Mouse (Mus musculus): ENCODE measurements at regions not wholly inside any gene's neighbourhood (a gene's known extent, or its start where the extent isn't known, plus 50 kb on each side); places are given as distances from the start of the nearest gene placed in this dataset.

DNA sequence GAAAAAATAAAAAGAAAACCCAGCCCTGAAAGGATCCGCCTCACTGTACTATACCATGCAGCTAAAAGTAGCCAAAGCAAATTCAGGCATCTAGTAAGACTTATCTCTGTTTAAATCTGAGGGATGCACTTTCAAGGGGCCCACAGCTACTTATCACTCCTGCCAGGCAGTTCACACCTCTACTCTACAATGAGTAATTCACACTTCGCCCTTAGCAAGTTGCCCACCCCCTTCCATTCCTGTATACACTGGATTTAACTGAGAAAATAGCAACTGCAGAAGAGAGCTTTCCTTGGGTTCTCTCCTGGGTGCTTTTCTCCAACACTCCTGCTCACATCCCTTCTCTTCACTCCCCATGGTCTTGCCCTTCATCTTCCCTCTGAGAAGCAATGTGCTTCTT lies 142.4 kb upstream of the Mgat5 start:
- Histone ChIP-seq H3K9me3 (no peaks in the 10 kb centered on the region), H3K4me3 (no peak overlapping the region), H3K27ac (no peak overlapping the region), H3K4me2 (replicated peaks) (no peak overlapping the region), H3K27me3 (no peaks in the 10 kb centered on the region), H3K36me3 (no peaks in the 10 kb centered on the region), H3K4me1 (no peaks in the 10 kb centered on the region), H3K9ac (no peak overlapping the region)
- 86% methylated on average over 2 of the region's 2 CpGs for WGBS
- ATAC-seq (ENCODE audit: insufficient number of reproducible peaks, insufficient read depth, low FRiP score, low TSS enrichment) = no peak

DNA sequence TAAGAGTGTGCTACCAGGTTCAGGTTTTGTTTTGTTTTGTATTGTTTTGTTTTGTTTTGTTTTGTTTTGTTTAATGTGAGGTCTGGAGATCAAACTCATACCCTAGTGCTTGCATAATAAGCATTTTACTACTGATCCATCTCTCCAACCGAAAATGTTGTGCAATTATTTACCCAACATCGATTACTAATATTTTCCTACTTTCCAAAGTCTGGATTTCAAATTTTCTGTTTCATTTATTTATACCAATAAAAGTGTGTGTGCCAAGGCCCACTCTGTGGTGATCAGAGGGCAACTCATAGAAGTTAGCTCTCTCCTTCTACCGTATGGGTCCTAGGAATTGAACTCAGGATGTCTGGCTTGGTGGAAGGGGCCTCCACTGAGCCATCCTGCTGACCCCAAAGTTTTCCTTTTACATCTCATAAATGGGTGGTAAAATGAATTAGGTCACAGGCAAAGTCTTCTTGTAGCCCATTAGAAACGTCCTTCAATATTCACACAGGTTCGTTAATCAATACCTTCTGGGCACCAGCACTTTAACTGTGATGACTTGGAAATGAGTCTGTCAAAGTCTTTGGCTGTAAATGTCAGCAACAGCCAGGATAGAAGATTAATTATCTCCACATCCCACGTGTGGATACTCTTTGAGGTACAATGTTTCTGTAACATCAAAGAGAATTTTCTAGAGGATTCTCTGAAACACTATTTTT lies 158.9 kb upstream of the Mgat5 start:
- no peak for ATAC-seq (ENCODE audit: insufficient number of reproducible peaks, insufficient read depth, low FRiP score, low TSS enrichment)
- Histone ChIP-seq H3K9ac (no peak overlapping the region), H3K4me3 (no peak overlapping the region), H3K27me3 (no peaks in the 10 kb centered on the region), H3K4me1 (no peaks in the 10 kb centered on the region), H3K4me2 (replicated peaks) (no peak overlapping the region), H3K36me3 (no peaks in the 10 kb centered on the region), H3K27ac (no peak overlapping the region), H3K9me3 (no peaks in the 10 kb centered on the region)
- WGBS = 75% methylated on average over 6 of the region's 6 CpGs

DNA sequence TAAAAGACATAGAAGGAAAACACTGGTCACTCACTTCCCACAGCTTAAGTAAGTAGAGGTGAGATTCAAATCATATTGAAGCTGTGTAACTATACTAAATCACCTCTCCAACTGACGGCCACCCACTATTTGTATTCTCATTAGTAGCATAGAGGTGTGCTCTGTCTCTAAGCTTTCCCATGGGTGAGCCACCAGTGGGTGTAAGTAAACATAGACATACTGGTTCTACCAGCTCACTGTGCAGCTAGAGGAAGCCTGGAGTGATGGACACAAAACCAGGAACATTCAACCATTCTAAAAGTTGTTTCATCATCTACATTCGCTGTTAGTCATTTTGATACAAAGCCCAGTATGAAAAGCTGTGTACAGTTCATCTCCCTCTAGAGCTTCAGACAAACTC lies 170.1 kb upstream of the Mgat5 start:
- H3K4me1 ChIP-seq = no peaks in the 10 kb centered on the region
- no peak for ATAC-seq (ENCODE audit: insufficient number of reproducible peaks, insufficient read depth, low FRiP score, low TSS enrichment)

DNA sequence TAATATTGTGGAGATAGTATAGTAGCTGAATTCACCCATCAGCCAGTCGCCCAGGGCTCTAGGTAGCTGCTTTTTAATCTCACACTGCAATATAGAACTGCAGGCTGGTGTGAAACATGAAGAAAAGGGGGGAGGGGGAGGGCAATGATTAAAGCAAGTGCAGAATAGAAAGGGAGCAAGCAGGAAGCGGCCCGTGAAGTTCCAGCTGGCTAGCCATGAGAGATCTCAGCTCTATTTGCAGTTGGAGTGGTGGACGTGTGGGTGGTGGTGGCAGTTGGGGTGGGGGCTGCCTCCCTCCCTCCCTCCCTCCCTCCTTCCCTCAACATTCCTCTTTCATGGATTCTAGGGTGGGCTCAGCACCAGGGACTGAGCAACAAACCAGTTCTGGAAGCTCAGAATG lies 173.3 kb upstream of the Mgat5 start:
- 18% methylated on average over 4 of the region's 4 CpGs for WGBS

More for the DNA sequence above, 170.1 kb upstream of the Mgat5 start:
- H3K9me3 ChIP-seq = no peaks in the 10 kb centered on the region
- no peaks in the 10 kb centered on the region for H3K27me3 ChIP-seq
- no peak overlapping the region for H3K4me2 ChIP-seq (replicated peaks)
- no peaks in the 10 kb centered on the region for H3K36me3 ChIP-seq
- WGBS = 92% methylated on average over 2 of the region's 2 CpGs
- no peak overlapping the region for H3K4me3 ChIP-seq
- H3K9ac ChIP-seq = no peak overlapping the region
- H3K27ac ChIP-seq = no peak overlapping the region

DNA sequence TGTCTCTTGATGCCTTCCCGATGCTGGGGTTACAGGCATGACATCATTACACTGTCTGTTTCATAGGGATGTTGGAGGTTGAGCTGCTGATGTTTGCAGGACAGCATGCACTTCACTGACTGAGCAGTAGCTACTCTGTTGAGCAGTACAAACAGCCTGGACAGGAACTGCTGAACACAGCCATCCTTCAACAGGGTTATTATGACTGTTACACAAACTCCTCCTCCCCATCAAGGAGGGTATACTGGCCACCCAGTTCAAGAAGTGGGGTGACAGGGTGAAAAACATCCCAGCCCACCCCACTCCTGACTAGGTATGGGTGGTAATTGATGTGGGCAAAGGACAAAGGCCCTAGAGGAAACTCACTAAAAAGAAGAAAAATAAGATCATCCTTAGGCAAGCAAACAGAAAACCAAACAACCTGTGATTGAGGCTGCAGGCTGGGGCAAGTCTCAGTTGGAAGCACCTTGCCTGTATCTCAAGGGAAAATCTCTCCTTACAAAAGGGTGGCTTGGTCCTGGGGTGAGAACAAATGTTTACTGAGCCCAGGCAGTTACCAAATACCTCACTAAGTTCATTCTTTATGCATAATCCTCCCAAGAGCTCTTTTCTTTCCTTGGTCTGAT lies 175.8 kb upstream of the Mgat5 start:
- no peak for ATAC-seq (ENCODE audit: insufficient number of reproducible peaks, insufficient read depth, low FRiP score, low TSS enrichment)
- WGBS = 79% methylated on average over 1 of the region's 1 CpGs
- no peaks in the 10 kb centered on the region for H3K27me3 ChIP-seq
- H3K9ac ChIP-seq = no peak overlapping the region
- H3K4me1 ChIP-seq = no peaks in the 10 kb centered on the region
- H3K27ac ChIP-seq = no peak overlapping the region
- no peaks in the 10 kb centered on the region for H3K36me3 ChIP-seq
- no peak overlapping the region for H3K4me2 ChIP-seq (replicated peaks)
- H3K9me3 ChIP-seq = no peaks in the 10 kb centered on the region
- no peak overlapping the region for H3K4me3 ChIP-seq

More for the DNA sequence above, 173.3 kb upstream of the Mgat5 start:
- H3K27me3 ChIP-seq = no peaks in the 10 kb centered on the region
- no peak for ATAC-seq (ENCODE audit: insufficient number of reproducible peaks, insufficient read depth, low FRiP score, low TSS enrichment)
- H3K9ac ChIP-seq = no peak overlapping the region
- H3K27ac ChIP-seq = no peak overlapping the region
- no peak overlapping the region for H3K4me2 ChIP-seq (replicated peaks)
- no peaks in the 10 kb centered on the region for H3K9me3 ChIP-seq
- H3K36me3 ChIP-seq = no peaks in the 10 kb centered on the region
- no peak overlapping the region for H3K4me3 ChIP-seq
- H3K4me1 ChIP-seq = no peaks in the 10 kb centered on the region

DNA sequence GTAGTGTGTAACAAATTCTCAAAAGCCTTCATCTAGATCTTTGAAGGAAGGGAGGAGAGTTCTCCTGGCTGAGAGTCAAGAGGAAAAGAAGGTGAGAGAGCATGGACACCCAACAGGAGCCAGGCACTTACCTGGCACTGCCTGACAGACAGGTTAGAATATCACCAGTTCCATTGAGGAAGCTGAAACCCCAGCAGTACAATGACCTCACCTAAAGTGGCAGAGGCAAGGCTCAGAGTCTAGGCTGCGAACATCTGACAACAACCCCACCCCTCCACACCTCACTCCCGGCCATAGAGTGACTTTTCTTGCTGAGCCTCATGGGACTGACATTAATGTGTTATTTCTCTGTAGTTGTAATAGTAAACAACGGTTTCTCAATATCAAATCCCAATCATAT lies 181.7 kb upstream of the Mgat5 start:
- no peaks in the 10 kb centered on the region for H3K27me3 ChIP-seq
- no peak overlapping the region for H3K9ac ChIP-seq
- no peaks in the 10 kb centered on the region for H3K9me3 ChIP-seq
- no peak for ATAC-seq (ENCODE audit: insufficient number of reproducible peaks, insufficient read depth, low FRiP score, low TSS enrichment)
- H3K4me3 ChIP-seq = no peak overlapping the region
- no peaks in the 10 kb centered on the region for H3K36me3 ChIP-seq
- no peak overlapping the region for H3K27ac ChIP-seq
- no peaks in the 10 kb centered on the region for H3K4me1 ChIP-seq
- no peak overlapping the region for H3K4me2 ChIP-seq (replicated peaks)
- WGBS = 77% methylated on average over 3 of the region's 3 CpGs

DNA sequence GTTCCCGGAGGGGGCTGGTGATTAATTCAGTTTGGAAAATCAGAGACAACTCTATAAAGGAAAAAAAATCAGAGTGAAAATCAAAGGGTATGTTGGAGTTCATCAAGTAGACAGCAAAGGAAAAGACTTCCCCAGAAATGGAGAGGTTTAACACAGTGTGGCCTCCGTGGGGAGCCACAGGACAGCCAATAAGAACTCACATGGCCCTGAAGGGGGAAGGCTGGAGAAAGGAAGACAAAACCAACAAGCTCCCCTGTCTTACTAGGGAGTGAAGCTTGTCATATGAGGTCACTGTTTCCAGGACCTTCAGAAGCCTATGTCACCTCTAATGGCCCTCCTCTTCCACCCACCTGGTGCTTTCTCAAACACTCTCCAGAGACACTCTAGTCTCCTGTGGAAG lies 187.1 kb upstream of the Nckap5 start:
- peaks cover 7% of the 10 kb centered on the region; the same call in 1 of the 2 replicates for H3K4me1 ChIP-seq
- no peaks in the 10 kb centered on the region for H3K9me3 ChIP-seq
- no peak overlapping the region for H3K4me2 ChIP-seq (replicated peaks)
- ATAC-seq (ENCODE audit: insufficient number of reproducible peaks, insufficient read depth, low FRiP score, low TSS enrichment) = no peak
- no peak overlapping the region for H3K27ac ChIP-seq
- no peak overlapping the region for H3K9ac ChIP-seq
- no peaks in the 10 kb centered on the region for H3K36me3 ChIP-seq
- 70% methylated on average over 2 of the region's 2 CpGs for WGBS
- no peak overlapping the region for H3K4me3 ChIP-seq
- no peaks in the 10 kb centered on the region for H3K27me3 ChIP-seq

DNA sequence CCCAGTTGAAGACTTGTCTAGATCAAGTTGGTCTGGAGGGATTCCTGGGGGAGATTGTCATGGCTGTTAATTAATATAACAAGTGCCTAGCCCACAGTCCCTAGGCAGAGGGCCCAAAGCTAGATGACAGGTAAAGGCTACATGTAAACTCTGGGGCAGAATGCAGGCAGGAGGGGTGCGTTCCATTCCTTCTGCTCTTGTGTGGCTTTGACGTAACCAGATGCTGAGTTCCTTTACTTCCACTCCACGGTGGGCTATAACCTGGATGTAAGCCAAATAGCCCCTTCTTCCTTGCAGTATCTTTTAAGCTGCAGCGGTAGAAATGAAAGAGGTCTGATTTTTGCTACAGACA lies 185.3 kb upstream of the Nckap5 start:
- no peaks in the 10 kb centered on the region for H3K27me3 ChIP-seq
- H3K9me3 ChIP-seq = no peaks in the 10 kb centered on the region
- no peaks in the 10 kb centered on the region for H3K36me3 ChIP-seq
- WGBS = 56% methylated on average over 4 of the region's 4 CpGs
- ATAC-seq (ENCODE audit: insufficient number of reproducible peaks, insufficient read depth, low FRiP score, low TSS enrichment) = no peak
- no peak overlapping the region for H3K4me3 ChIP-seq
- H3K9ac ChIP-seq = no peak overlapping the region
- peaks cover 7% of the 10 kb centered on the region; the same call in 1 of the 2 replicates for H3K4me1 ChIP-seq
- no peak overlapping the region for H3K4me2 ChIP-seq (replicated peaks)
- H3K27ac ChIP-seq = no peak overlapping the region

DNA sequence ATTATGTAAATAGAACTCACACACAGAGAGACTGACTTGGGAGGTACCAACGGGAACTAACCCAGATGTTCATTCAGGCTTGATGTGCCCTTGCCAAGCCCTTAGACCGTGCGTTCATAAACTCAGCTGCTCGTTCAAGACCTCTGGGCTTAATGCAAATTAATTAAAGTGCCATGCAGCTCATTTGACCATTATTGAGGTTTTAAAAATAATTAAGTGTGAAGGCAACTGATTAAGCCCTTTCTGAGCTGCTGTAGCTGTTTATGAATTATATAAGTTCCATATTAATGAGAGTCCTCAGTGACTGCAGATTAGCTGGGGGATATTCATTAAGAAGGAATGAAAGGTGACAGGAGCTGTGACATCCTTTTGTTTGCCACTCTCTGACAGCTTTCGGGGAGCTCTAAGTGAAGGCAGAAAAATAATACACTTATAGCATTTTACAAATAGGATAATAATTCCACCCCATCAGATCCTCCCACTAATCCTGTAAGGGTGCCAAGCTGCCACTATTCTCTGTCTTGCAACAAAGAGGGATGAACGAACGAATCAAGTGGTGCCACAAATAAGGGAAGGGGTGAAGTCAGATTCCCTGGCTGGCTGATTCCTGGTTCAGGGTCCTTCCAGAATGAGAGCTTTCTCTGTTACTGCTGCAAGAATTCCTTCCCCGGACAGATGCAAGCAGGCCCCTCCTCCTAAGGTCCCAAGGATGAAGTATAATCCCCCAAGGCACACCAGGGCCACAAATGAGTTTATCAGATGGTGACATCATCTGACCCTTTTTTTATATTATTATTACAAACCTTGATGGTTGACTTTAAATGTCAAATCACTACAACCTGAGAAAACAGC lies 184.7 kb upstream of the Nckap5 start:
- Histone ChIP-seq H3K27ac (no peak overlapping the region), H3K4me2 (replicated peaks) (no peak overlapping the region), H3K36me3 (no peaks in the 10 kb centered on the region), H3K4me1 (peaks cover 7% of the 10 kb centered on the region; the same call in 1 of the 2 replicates), H3K4me3 (no peak overlapping the region), H3K9ac (no peak overlapping the region), H3K9me3 (no peaks in the 10 kb centered on the region), H3K27me3 (no peaks in the 10 kb centered on the region)
- ATAC-seq (ENCODE audit: insufficient number of reproducible peaks, insufficient read depth, low FRiP score, low TSS enrichment) = 0 out of 2 replicates have a peak, but pooled peaks have one; percentile 19
- 41% methylated on average over 8 of the region's 8 CpGs for WGBS

DNA sequence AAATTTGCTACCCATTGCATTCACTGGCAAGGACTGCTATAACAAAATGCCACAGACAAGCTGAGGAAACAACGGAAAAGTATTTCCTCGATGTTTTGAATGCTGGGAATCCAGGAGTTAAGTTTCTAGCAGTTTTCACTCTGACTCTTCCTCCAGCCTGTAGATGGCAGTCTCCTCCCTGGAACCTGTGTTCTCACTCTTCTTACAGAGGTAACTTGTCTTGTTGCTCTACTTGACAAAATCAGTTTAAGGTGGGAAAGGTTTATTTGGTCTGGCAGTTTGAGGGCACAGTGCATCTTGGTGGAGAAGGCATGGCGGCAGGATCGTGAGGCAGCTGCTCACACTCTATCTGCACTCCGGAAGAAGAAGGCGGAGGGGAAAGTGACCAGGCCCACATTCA lies 181.3 kb upstream of the Nckap5 start:
- Histone ChIP-seq H3K27me3 (no peaks in the 10 kb centered on the region), H3K4me2 (replicated peaks) (no peak overlapping the region), H3K9me3 (no peaks in the 10 kb centered on the region), H3K4me3 (no peak overlapping the region), H3K27ac (no peak overlapping the region), H3K4me1 (peaks cover 12% of the 10 kb centered on the region), H3K9ac (no peak overlapping the region), H3K36me3 (no peaks in the 10 kb centered on the region)
- WGBS = 65% methylated on average over 6 of the region's 6 CpGs
- ATAC-seq (ENCODE audit: insufficient number of reproducible peaks, insufficient read depth, low FRiP score, low TSS enrichment) = no peak

DNA sequence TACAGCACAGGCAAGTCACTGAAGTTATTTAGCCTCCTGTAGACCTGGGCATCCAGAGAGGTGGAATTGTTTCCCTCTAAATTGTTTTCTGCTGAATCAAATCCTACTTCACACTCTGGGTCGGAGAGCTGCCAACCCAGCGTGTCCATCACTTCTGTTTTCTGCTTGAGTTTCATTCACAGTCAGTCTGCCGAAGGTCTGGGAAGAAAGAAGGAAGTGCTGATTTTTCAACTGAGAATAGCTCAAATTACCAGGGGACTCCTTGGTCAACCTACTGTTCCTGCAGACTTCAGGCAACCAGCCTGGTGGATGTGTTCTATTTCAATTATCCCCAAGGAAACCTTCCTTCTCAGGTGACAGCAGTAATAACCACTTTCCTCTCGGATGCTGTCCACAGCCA lies 179.1 kb upstream of the Nckap5 start:
- Histone ChIP-seq H3K9ac (no peak overlapping the region), H3K4me3 (no peak overlapping the region), H3K9me3 (no peaks in the 10 kb centered on the region), H3K4me2 (replicated peaks) (no peak overlapping the region), H3K4me1 (peaks cover 4% of the 10 kb centered on the region; the same call in 1 of the 2 replicates), H3K27me3 (no peaks in the 10 kb centered on the region), H3K36me3 (no peaks in the 10 kb centered on the region), H3K27ac (no peak overlapping the region)
- ATAC-seq (ENCODE audit: insufficient number of reproducible peaks, insufficient read depth, low FRiP score, low TSS enrichment) = no peak
- 36% methylated on average over 4 of the region's 4 CpGs for WGBS

DNA sequence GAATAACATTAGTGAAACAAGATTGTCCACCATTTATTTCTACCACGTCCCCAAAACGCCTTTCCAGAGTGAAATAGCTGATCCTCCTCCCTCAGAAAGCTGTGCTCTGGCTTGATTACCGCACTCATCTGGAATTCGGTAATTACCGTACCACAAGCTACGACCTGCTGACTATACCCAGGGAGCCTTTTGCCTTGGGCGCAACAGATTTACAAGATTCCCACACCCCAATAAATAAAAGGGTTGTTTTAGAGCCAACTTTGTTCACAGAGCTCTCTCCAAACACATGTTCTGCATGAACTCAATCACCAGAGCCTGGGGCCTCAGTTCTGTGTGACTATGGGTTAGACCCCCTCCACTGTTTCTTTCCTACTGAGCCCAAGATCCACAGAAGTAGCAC lies 171.1 kb upstream of the Nckap5 start:
- H3K9ac ChIP-seq = no peak overlapping the region
- no peak overlapping the region for H3K4me3 ChIP-seq
- no peak overlapping the region for H3K4me2 ChIP-seq (replicated peaks)
- H3K27ac ChIP-seq = no peak overlapping the region
- ATAC-seq (ENCODE audit: insufficient number of reproducible peaks, insufficient read depth, low FRiP score, low TSS enrichment) = peak; percentile 14; the same call in 1 of the 2 replicates
- 26% methylated on average over 7 of the region's 7 CpGs for WGBS
- 0 out of 2 replicates have a peak, but pooled peaks cover 10% of the 10 kb centered on the region for H3K4me1 ChIP-seq
- H3K9me3 ChIP-seq = no peaks in the 10 kb centered on the region
- no peaks in the 10 kb centered on the region for H3K36me3 ChIP-seq
- no peaks in the 10 kb centered on the region for H3K27me3 ChIP-seq
